Mouse (Mus musculus) lung, embryonic 14.5 days (tissue): ENCODE measurements at regions not wholly inside any gene's neighbourhood (a gene's known extent, or its start where the extent isn't known, plus 50 kb on each side); places are given as distances from the start of the nearest gene placed in this dataset.

Experiments used
- ATAC-seq: fragments of 200-750 bp; cut with Nextera tagmentation; 2 replicates; pipeline ENCODE4 v1.8.0; 2017; ENCODE audit warnings: mild to moderate bottlenecking, moderate TSS enrichment, moderate library complexity; ENCODE audit not compliant: insufficient read depth
- DNase-seq: peaks from one replicate; pipeline ENCODE4 v3.0.0-alpha.2; 2015
- H3K27ac ChIP-seq: fragments of 300-500 bp; sonication (generic); 2 replicates; pipeline ENCODE4 v1.5.1; 2014; ENCODE audit warnings: low read depth, mild to moderate bottlenecking, moderate library complexity
- H3K27me3 ChIP-seq: fragments of 300-500 bp; sonication (generic); 2 replicates; pipeline ENCODE4 v1.6.1; 2014; ENCODE audit warnings: low read length, control low read depth; ENCODE audit not compliant: insufficient read depth
- H3K36me3 ChIP-seq: fragments of 300-500 bp; sonication (generic); 2 replicates; pipeline ENCODE4 v1.6.1; 2014; ENCODE audit warnings: control low read depth; ENCODE audit not compliant: insufficient read depth
- H3K4me1 ChIP-seq: fragments of 300-500 bp; sonication (generic); 2 replicates; pipeline ENCODE4 v1.6.1; 2014; ENCODE audit warnings: antibody characterized with exemption, control low read depth; ENCODE audit not compliant: insufficient read depth
- H3K4me2 ChIP-seq: fragments of 300-500 bp; sonication (generic); 2 replicates; pipeline ENCODE4 v1.6.1; 2014; ENCODE audit warnings: mild to moderate bottlenecking
- H3K4me3 ChIP-seq: fragments of 300-500 bp; sonication (generic); 2 replicates; pipeline ENCODE4 v1.5.1; 2014; ENCODE audit warnings: low read depth, low read length
- H3K9ac ChIP-seq: fragments of 300-500 bp; sonication (generic); 2 replicates; pipeline ENCODE4 v1.6.1; 2014
- H3K9me3 ChIP-seq: fragments of 300-500 bp; sonication (generic); 2 replicates; pipeline ENCODE4 v1.6.1; 2016; ENCODE audit warnings: low read depth, low read length, control low read depth
- CTCF ChIP-seq: IDR thresholded peaks from 2 replicates; pipeline ENCODE4 v1.5.1; 2016; ENCODE audit warnings: antibody characterized with exemption, low read depth
- WGBS: fragments of 180-500 bp; shearing (Covaris S2); extraction: QIAGEN DNeasy Blood & Tissue Kit; methylation state at CpG from one replicate; pipeline ENCODE4 v1.1.7; 2014; 5-methylcytosine and 5-hydroxymethylcytosine counted together

- TF ChIP-seq CTCF: no peak
- no peak overlapping the region for H3K9ac ChIP-seq
- H3K27ac ChIP-seq: no peak overlapping the region
- 52% methylated on average over 2 of the region's 2 CpGs for WGBS
- no peak overlapping the region for H3K4me2 ChIP-seq
- H3K4me1 ChIP-seq: peaks cover 12% of the 10 kb centered on the region; the same call in 1 of the 2 replicates
- no peak for DNase-seq
- no peaks in the 10 kb centered on the region for H3K36me3 ChIP-seq
- H3K4me3 ChIP-seq: no peak overlapping the region
- no peaks in the 10 kb centered on the region for H3K27me3 ChIP-seq
- no peaks in the 10 kb centered on the region for H3K9me3 ChIP-seq
- no peak for ATAC-seq
Observed at GRCm38 (mm10) chr4:81925611-81926010, 483.0 kb upstream of the Mpdz start.

DNA sequence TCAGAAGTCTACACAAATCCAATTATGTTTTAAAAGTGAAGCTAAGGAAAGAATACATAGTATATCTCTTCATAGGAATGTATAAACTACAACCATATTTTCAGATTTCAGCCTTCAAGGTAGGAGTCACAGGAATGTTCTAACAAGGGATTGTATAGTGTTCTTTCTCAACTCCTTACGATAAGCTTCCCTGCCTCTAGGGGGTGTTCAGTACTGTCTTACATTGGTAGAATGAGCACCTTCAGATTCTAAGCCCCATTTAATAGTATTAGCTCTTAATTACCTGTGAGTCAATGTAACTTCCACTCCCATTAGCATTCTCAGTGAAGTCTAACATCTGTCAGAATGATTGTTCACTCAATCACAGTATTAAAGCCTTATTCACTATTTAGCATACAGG, 481.5 kb upstream of the Mpdz start:
- Histone ChIP-seq H3K9ac (no peak overlapping the region), H3K36me3 (no peaks in the 10 kb centered on the region), H3K4me1 (peaks cover 12% of the 10 kb centered on the region; the same call in 1 of the 2 replicates), H3K4me2 (no peak overlapping the region), H3K27me3 (no peaks in the 10 kb centered on the region), H3K9me3 (no peaks in the 10 kb centered on the region), H3K27ac (no peak overlapping the region), H3K4me3 (no peak overlapping the region)
- no peak for ATAC-seq
- peak; percentile 29; the same call in 1 of the 2 replicates for TF ChIP-seq CTCF
- no peak for DNase-seq
- 91% methylated on average over 1 of the region's 1 CpGs for WGBS

- TF ChIP-seq CTCF: no peak
- H3K4me1 ChIP-seq: 0 out of 2 replicates have a peak, but pooled peaks cover 4% of the 10 kb centered on the region
- no peak overlapping the region for H3K9ac ChIP-seq
- no peak overlapping the region for H3K27ac ChIP-seq
- no peak overlapping the region for H3K4me2 ChIP-seq
- no peak for ATAC-seq
- H3K27me3 ChIP-seq: no peaks in the 10 kb centered on the region
- no peaks in the 10 kb centered on the region for H3K9me3 ChIP-seq
- DNase-seq: no peak
- H3K36me3 ChIP-seq: no peaks in the 10 kb centered on the region
- H3K4me3 ChIP-seq: no peak overlapping the region
- 61% methylated on average over 3 of the region's 3 CpGs for WGBS
Observed at GRCm38 (mm10) chr4:81922876-81923275, 480.3 kb upstream of the Mpdz start.

- ATAC-seq: no peak
- Histone ChIP-seq H3K9me3 (no peaks in the 10 kb centered on the region), H3K9ac (no peak overlapping the region), H3K27ac (no peak overlapping the region), H3K4me1 (no peaks in the 10 kb centered on the region), H3K4me3 (no peak overlapping the region), H3K36me3 (no peaks in the 10 kb centered on the region), H3K4me2 (no peak overlapping the region), H3K27me3 (no peaks in the 10 kb centered on the region)
- WGBS: 87% methylated on average over 2 of the region's 2 CpGs
- DNase-seq: no peak
- no peak for TF ChIP-seq CTCF
Observed at GRCm38 (mm10) chr4:81914971-81915370, 472.4 kb upstream of the Mpdz start.

- H3K27ac ChIP-seq: no peak overlapping the region
- H3K9me3 ChIP-seq: no peaks in the 10 kb centered on the region
- no peaks in the 10 kb centered on the region for H3K36me3 ChIP-seq
- H3K4me2 ChIP-seq: no peak overlapping the region
- WGBS: 65% methylated on average over 10 of the region's 10 CpGs
- no peak overlapping the region for H3K4me3 ChIP-seq
- no peak for ATAC-seq
- DNase-seq: no peak
- H3K4me1 ChIP-seq: no peaks in the 10 kb centered on the region
- TF ChIP-seq CTCF: no peak
- no peak overlapping the region for H3K9ac ChIP-seq
- no peaks in the 10 kb centered on the region for H3K27me3 ChIP-seq
Observed at GRCm38 (mm10) chr4:81913296-81913695, 470.7 kb upstream of the Mpdz start.

- Histone ChIP-seq H3K27ac (no peak overlapping the region), H3K9me3 (no peaks in the 10 kb centered on the region), H3K36me3 (no peaks in the 10 kb centered on the region), H3K4me3 (no peak overlapping the region), H3K27me3 (no peaks in the 10 kb centered on the region), H3K4me1 (no peaks in the 10 kb centered on the region), H3K9ac (no peak overlapping the region), H3K4me2 (no peak overlapping the region)
- WGBS: 78% methylated on average over 1 of the region's 1 CpGs
- DNase-seq: no peak
- no peak for ATAC-seq
- TF ChIP-seq CTCF: no peak
Observed at GRCm38 (mm10) chr4:81912653-81913052, 470.0 kb upstream of the Mpdz start.

DNA sequence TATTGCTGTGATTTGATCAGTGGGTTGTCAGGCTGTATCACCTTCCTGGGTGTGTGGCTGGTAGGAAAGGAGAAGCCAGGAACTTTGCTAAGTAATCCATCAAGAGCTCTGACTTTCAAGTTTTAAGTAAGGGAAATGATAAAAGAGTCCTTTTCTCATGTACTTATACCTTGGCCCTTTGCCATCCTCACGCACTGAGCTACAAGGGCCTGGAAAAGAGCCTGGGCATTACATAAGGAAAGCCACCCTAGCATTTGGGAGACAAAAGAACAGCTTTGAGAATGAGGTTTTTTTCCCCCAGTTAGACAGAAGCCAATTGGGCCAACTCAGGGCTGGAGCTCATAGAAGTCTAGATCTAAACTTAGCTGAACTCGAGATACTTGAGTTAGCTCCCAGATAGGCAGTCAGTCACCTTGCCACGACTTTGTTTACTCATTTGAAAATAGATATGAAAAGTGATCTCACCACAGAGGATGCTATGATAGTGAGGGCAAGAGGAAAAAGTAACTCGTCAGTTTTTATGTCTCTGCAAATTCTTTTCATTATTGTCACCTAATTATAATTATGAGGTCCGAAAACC, 457.4 kb upstream of the Mpdz start:
- peak; percentile 31; the same call in 1 of the 2 replicates for ATAC-seq
- DNase-seq: peak; percentile 71

More for the DNA sequence above, 457.4 kb upstream of the Mpdz start:
- WGBS: 25% methylated on average over 5 of the region's 5 CpGs
- no peaks in the 10 kb centered on the region; the same call in 1 of the 2 replicates for H3K4me1 ChIP-seq
- H3K9me3 ChIP-seq: no peaks in the 10 kb centered on the region
- no peak overlapping the region for H3K4me3 ChIP-seq
- no peak for TF ChIP-seq CTCF
- no peak overlapping the region for H3K9ac ChIP-seq
- H3K27me3 ChIP-seq: no peaks in the 10 kb centered on the region
- H3K27ac ChIP-seq: peak overlapping the region; percentile 50; the same call in 1 of the 2 replicates
- H3K36me3 ChIP-seq: no peaks in the 10 kb centered on the region
- no peak overlapping the region for H3K4me2 ChIP-seq
